Mouse (Mus musculus) liver, embryonic 13.5 days (tissue): ENCODE measurements around the gene Fblim1. TPM values are rescaled to one million over a fixed set of nuclear protein-coding genes. Genes with fewer than 3 reads are reported as not detected.

Source experiments
- ATAC-seq: fragments of 200-750 bp; cut with Nextera tagmentation; 2 replicates; pipeline ENCODE4 v1.8.0; 2017; ENCODE audit warnings: low read depth, mild to moderate bottlenecking, moderate number of reproducible peaks, moderate library complexity
- DNase-seq: peaks from one replicate; pipeline ENCODE4 v3.0.0; 2022
- H3K27ac ChIP-seq: fragments of 300-500 bp; sonication (generic); 2 replicates; pipeline ENCODE4 v1.5.1; 2015; ENCODE audit warnings: moderate library complexity, mild to moderate bottlenecking, inconsistent platforms
- H3K27me3 ChIP-seq: fragments of 300-500 bp; sonication (generic); 2 replicates; pipeline ENCODE4 v1.6.1; 2015; ENCODE audit warnings: mild to moderate bottlenecking, inconsistent platforms
- H3K36me3 ChIP-seq: fragments of 300-500 bp; sonication (generic); 2 replicates; pipeline ENCODE4 v1.6.1; 2015; ENCODE audit warnings: mild to moderate bottlenecking, inconsistent platforms
- H3K4me1 ChIP-seq: fragments of 300-500 bp; sonication (generic); replicated peaks from 2 replicates; pipeline ENCODE4 v1.6.1; 2015; ENCODE audit warnings: inconsistent platforms
- H3K4me2 ChIP-seq: fragments of 300-500 bp; sonication (generic); 2 replicates; pipeline ENCODE4 v1.6.1; 2015; ENCODE audit warnings: inconsistent platforms, mild to moderate bottlenecking, moderate library complexity
- H3K4me3 ChIP-seq: fragments of 300-500 bp; sonication (generic); replicated peaks from 2 replicates; pipeline ENCODE4 v1.5.1; 2015; ENCODE audit warnings: mild to moderate bottlenecking, inconsistent platforms
- H3K9ac ChIP-seq: fragments of 300-500 bp; sonication (generic); 2 replicates; pipeline ENCODE4 v1.6.1; 2015; ENCODE audit warnings: mild to moderate bottlenecking, inconsistent platforms
- H3K9me3 ChIP-seq: fragments of 300-500 bp; sonication (generic); replicated peaks from 2 replicates; pipeline ENCODE4 v1.6.1; 2016; ENCODE audit warnings: inconsistent platforms
- WGBS: fragments of 180-500 bp; shearing (Covaris S2); methylation state at CpG from one replicate; pipeline ENCODE4 v1.1.7; 2015; ENCODE audit not compliant: insufficient replicate concordance; 5-methylcytosine and 5-hydroxymethylcytosine counted together
- polyA plus RNA-seq: library from polyadenylated mRNA; unstranded; fragments of >200 nt; fragmentation: Nextera tagmentation; extraction: Ambion mirVana; gene quantifications from 2 replicates; pipeline ENCODE4 v1.2.1, GENCODE M21; 2015

Gene Fblim1
- polyA plus RNA-seq, 1 experiment from 2014 or later, result 1.9 TPM

- Histone ChIP-seq H3K36me3 (no peaks in the 10 kb centered on the region), H3K27ac (peak overlapping the region; percentile 99), H3K9me3 (no peaks in the 10 kb centered on the region), H3K4me1 (peaks cover 36% of the 10 kb centered on the region), H3K4me3 (peak overlapping the region; percentile 93), H3K4me2 (peak overlapping the region; percentile 100), H3K27me3 (no peaks in the 10 kb centered on the region), H3K9ac (peak overlapping the region; percentile 97)
- ATAC-seq, result peak; percentile 76
- DNase-seq, result peak; percentile 76
- WGBS, result under 1% methylated on average over 96 of the region's 98 CpGs
Measured at GRCm38 (mm10) chr4:141546334-141547200, 59.3 kb downstream of the Fblim1 start.

- H3K9ac ChIP-seq, result peak overlapping the region; percentile 97
- H3K4me2 ChIP-seq, result peak overlapping the region; percentile 100
- peak overlapping the region; percentile 93 for H3K4me3 ChIP-seq
- no peaks in the 10 kb centered on the region for H3K9me3 ChIP-seq
- peak overlapping the region; percentile 99 for H3K27ac ChIP-seq
- peaks cover 40% of the 10 kb centered on the region for H3K4me1 ChIP-seq
- H3K36me3 ChIP-seq, result no peaks in the 10 kb centered on the region
- WGBS, result under 1% methylated on average over 55 of the region's 56 CpGs
- DNase-seq (peak; percentile 97), ATAC-seq (peak; percentile 88)
- no peaks in the 10 kb centered on the region for H3K27me3 ChIP-seq
Measured at GRCm38 (mm10) chr4:141545743-141546333, 60.1 kb downstream of the Fblim1 start.

- under 1% methylated on average over 45 of the region's 45 CpGs for WGBS
- Histone ChIP-seq H3K9me3 (no peaks in the 10 kb centered on the region), H3K9ac (peak overlapping the region; percentile 97), H3K27ac (peak overlapping the region; percentile 99), H3K36me3 (no peaks in the 10 kb centered on the region), H3K4me2 (peak overlapping the region; percentile 100), H3K4me3 (peak overlapping the region; percentile 93), H3K4me1 (peaks cover 47% of the 10 kb centered on the region), H3K27me3 (no peaks in the 10 kb centered on the region)
- DNase-seq (peak; percentile 60), ATAC-seq (peak; percentile 27)
Measured at GRCm38 (mm10) chr4:141545071-141545742, 60.7 kb downstream of the Fblim1 start.

GRCm38 (mm10) chr4:141544536-141544935 lies 61.4 kb downstream of the Fblim1 start:
- peak overlapping the region; percentile 93 for H3K4me3 ChIP-seq
- peaks cover 51% of the 10 kb centered on the region for H3K4me1 ChIP-seq
- H3K9me3 ChIP-seq, result no peaks in the 10 kb centered on the region
- DNase-seq, result no peak
- H3K36me3 ChIP-seq, result no peaks in the 10 kb centered on the region
- peak overlapping the region; percentile 97; the same call in 1 of the 2 replicates for H3K9ac ChIP-seq
- H3K4me2 ChIP-seq, result peak overlapping the region; percentile 100
- WGBS, result 47% methylated on average over 2 of the region's 2 CpGs
- no peak overlapping the region for H3K27ac ChIP-seq
- ATAC-seq, result no peak
- H3K27me3 ChIP-seq, result no peaks in the 10 kb centered on the region

- no peaks in the 10 kb centered on the region for H3K36me3 ChIP-seq
- H3K4me2 ChIP-seq, result no peak overlapping the region
- DNase-seq (no peak), ATAC-seq (no peak)
- H3K9ac ChIP-seq, result no peak overlapping the region
- H3K4me1 ChIP-seq, result peaks cover 58% of the 10 kb centered on the region
- no peak overlapping the region for H3K4me3 ChIP-seq
- 53% methylated on average over 3 of the region's 3 CpGs for WGBS
- H3K27ac ChIP-seq, result no peak overlapping the region
- H3K27me3 ChIP-seq, result no peaks in the 10 kb centered on the region
- H3K9me3 ChIP-seq, result no peaks in the 10 kb centered on the region
Measured at GRCm38 (mm10) chr4:141543593-141543992, 62.3 kb downstream of the Fblim1 start.

GRCm38 (mm10) chr4:141541851-141542250 lies 64.0 kb downstream of the Fblim1 start:
- Histone ChIP-seq H3K9ac (no peak overlapping the region), H3K36me3 (no peaks in the 10 kb centered on the region), H3K9me3 (no peaks in the 10 kb centered on the region), H3K4me3 (no peak overlapping the region), H3K27me3 (no peaks in the 10 kb centered on the region), H3K27ac (no peak overlapping the region), H3K4me1 (peaks cover 45% of the 10 kb centered on the region), H3K4me2 (no peak overlapping the region)
- 66% methylated on average over 7 of the region's 7 CpGs for WGBS
- ATAC-seq (no peak), DNase-seq (no peak)

GRCm38 (mm10) chr4:141540844-141541243 lies 65.1 kb downstream of the Fblim1 start:
- no peak overlapping the region for H3K4me3 ChIP-seq
- no peaks in the 10 kb centered on the region for H3K36me3 ChIP-seq
- 51% methylated on average over 3 of the region's 3 CpGs for WGBS
- peaks cover 54% of the 10 kb centered on the region for H3K4me1 ChIP-seq
- H3K27me3 ChIP-seq, result no peaks in the 10 kb centered on the region
- no peak for DNase-seq
- no peak overlapping the region for H3K9ac ChIP-seq
- H3K9me3 ChIP-seq, result no peaks in the 10 kb centered on the region
- no peak for ATAC-seq
- H3K4me2 ChIP-seq, result no peak overlapping the region
- H3K27ac ChIP-seq, result no peak overlapping the region

- Histone ChIP-seq H3K4me2 (peak overlapping the region; percentile 98), H3K9me3 (no peaks in the 10 kb centered on the region), H3K9ac (peak overlapping the region; percentile 81), H3K36me3 (no peaks in the 10 kb centered on the region), H3K27ac (peak overlapping the region; percentile 96), H3K27me3 (no peaks in the 10 kb centered on the region), H3K4me3 (peak overlapping the region; percentile 94), H3K4me1 (peaks cover 59% of the 10 kb centered on the region)
- ATAC-seq (no peak), DNase-seq (no peak)
- WGBS, result 36% methylated on average over 12 of the region's 12 CpGs
Measured at GRCm38 (mm10) chr4:141539213-141539767, 66.6 kb downstream of the Fblim1 start.

- Histone ChIP-seq H3K4me2 (peak within 1 kb of the TSS; percentile 98), H3K27ac (peak within 1 kb of the TSS; percentile 96), H3K4me3 (peak within 1 kb of the TSS; percentile 94), H3K9me3 (no peaks in the 10 kb centered on the region), H3K9ac (peak within 1 kb of the TSS; percentile 95), H3K4me1 (peaks cover 59% of the 10 kb centered on the region), H3K36me3 (no peaks in the 10 kb centered on the region), H3K27me3 (no peaks in the 10 kb centered on the region)
- WGBS, result under 1% methylated on average over 68 of the region's 88 CpGs
- ATAC-seq, result peak; percentile 83
- peak; percentile 87 for DNase-seq
Measured at GRCm38 (mm10) chr4:141538408-141539212, 67.3 kb downstream of the Fblim1 start, which contains the start of gene Spen. Spen (minus strand) TSS chr4:141538597.

- DNase-seq (peak; percentile 34), ATAC-seq (peak; percentile 15)
- H3K9ac ChIP-seq, result peak overlapping the region; percentile 95
- peak overlapping the region; percentile 98 for H3K4me2 ChIP-seq
- H3K27ac ChIP-seq, result peak overlapping the region; percentile 96
- H3K9me3 ChIP-seq, result no peaks in the 10 kb centered on the region
- H3K4me1 ChIP-seq, result peaks cover 63% of the 10 kb centered on the region
- peak overlapping the region; percentile 94 for H3K4me3 ChIP-seq
- no peaks in the 10 kb centered on the region for H3K36me3 ChIP-seq
- WGBS, result under 1% methylated on average over 93 of the region's 101 CpGs
- H3K27me3 ChIP-seq, result no peaks in the 10 kb centered on the region
Measured at GRCm38 (mm10) chr4:141537706-141538407, 68.0 kb downstream of the Fblim1 start.
